Mouse (Mus musculus): ENCODE data around the gene Slc2a6.

GRCm38 (mm10) chr2:27071137-27071536 is 43.3 kb upstream of the Slc2a6 start:
- TF ChIP-seq CTCF (IDR thresholded peaks at IDR 0.05; ENCODE audit: borderline replicate concordance, control insufficient read depth, extremely low read depth, insufficient read depth, low read length, poor library complexity) (no peak), POLR2A (IDR thresholded peaks at IDR 0.05; ENCODE audit: control insufficient read depth, extremely low read depth, insufficient read depth, low read length, poor library complexity) (no peak)
